Mouse (Mus musculus): ENCODE results near the gene Efcab8.
"Not testable (repeated sequence)": the region's sequence is repeated elsewhere in the genome, so short reads cannot be mapped to it uniquely, and the experiment has no call there.

GRCm38 (mm10) chr2:153825900-153826299 is 46.2 kb downstream of the Efcab8 start:
- TF ChIP-seq CTCF (IDR thresholded peaks at IDR 0.05; ENCODE audit: insufficient read depth, low read length); POLR2A (IDR thresholded peaks at IDR 0.05; ENCODE audit: borderline replicate concordance, extremely low read depth, low read depth, low read length): not testable (repeated sequence)
